Mouse (Mus musculus) G1E (cell line): ENCODE data around the gene Ubtd1.

Source experiments
- CTCF ChIP-seq: IDR thresholded peaks from 2 replicates; pipeline ENCODE4 v1.5.1; 2012; ENCODE audit warnings: low read depth, low read length, inconsistent platforms, mixed read lengths
- GATA1 ChIP-seq: IDR thresholded peaks from 2 replicates; pipeline ENCODE4 v1.6.1; 2012; ENCODE audit warnings: borderline replicate concordance, low read length, inconsistent platforms, mixed read lengths

DNA sequence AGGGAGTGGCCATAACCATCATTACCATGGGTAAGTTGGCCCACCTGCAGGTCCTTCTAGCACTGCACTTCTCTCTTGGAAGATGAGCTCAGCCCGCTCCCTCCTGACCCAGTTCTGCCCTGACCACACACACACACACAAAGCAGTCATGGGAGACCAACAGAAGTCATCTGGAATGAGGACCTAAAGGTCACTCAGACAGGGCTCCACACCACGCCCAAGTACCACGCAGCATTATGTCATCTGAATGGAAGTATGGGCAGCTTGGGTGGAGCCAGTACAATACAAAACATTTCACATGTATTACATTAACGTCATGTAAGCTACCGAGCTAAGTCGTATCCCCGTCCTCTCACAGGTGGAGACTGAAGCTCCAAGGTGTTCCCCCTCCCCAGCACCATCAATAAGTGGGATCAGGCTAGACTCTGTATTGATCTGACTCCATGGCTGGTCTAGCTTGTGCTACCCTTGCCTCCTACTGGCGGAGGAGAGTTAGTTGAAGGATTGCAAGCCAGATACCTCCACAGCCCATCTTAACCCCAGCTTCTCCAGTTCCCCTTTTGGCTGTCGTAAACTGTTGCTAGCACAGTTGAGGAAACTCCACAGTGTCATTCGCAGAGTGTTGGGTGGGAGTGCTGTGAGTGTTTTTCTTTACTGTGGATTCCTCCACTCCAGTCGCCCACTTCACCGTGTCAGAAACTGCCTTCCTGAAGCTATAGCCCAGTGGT, 19.9 kb downstream of the Ubtd1 start:
- TF ChIP-seq CTCF = no peak
- TF ChIP-seq GATA1 = no peak
